Mouse (Mus musculus) erythroblast, embryonic 14.5 days (primary cell): Measurements from ENCODE around the gene Shc2.

ENCODE experiments used
- GATA1 ChIP-seq: IDR thresholded peaks from 2 replicates; pipeline ENCODE4 v1.6.1; 2012; ENCODE audit warnings: low read length, inconsistent platforms, mixed read lengths
- TAL1 ChIP-seq: IDR thresholded peaks from 3 replicates; pipeline ENCODE4 v1.6.1; 2012; ENCODE audit warnings: low read length, inconsistent platforms, mixed read lengths

DNA sequence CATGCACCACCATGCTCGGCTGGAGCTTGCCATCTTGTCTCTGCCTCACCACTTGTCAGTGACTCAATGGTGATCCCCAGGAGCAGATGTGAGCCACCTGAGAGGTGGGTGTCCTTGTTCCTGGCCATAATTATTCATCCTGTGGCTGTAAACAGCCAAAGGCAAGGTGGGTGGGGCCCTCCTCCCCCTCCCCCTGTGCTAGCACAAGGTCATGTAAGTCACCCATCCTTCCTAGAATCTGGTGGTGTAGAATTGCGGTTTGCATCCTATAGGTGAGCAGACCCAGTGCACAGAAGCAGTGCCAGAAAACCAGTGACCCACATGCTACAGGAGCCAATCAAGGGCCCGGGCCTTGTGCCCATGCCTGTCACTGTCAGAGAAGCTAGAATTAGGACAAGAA, 35.3 kb upstream of the Shc2 start:
- TF ChIP-seq GATA1 (no peak), TAL1 (no peak)
